Mouse (Mus musculus) limb, embryonic 11.5 days (tissue): Measurements from ENCODE around the gene Cd93. TPM values are rescaled to one million over a fixed set of nuclear protein-coding genes. Genes with fewer than 3 reads are reported as not detected.
A peak's percentile ranks its signal among the peaks of the same experiment; 100 is the strongest.

ENCODE experiments used
- ATAC-seq: fragments of 200-750 bp; cut with Nextera tagmentation; 2 replicates; pipeline ENCODE4 v1.8.0; 2017; ENCODE audit warnings: low read depth; ENCODE audit not compliant: insufficient number of reproducible peaks, low FRiP score, low TSS enrichment
- DNase-seq: peaks from one replicate; pipeline ENCODE4 v3.0.0-alpha.2; 2015; ENCODE audit warnings: low spot score
- H3K27ac ChIP-seq: fragments of 300-500 bp; sonication (generic); replicated peaks from 2 replicates; pipeline ENCODE4 v1.5.1; 2014; ENCODE audit warnings: low read depth, mild to moderate bottlenecking, low read length
- H3K27me3 ChIP-seq: fragments of 300-500 bp; sonication (generic); 2 replicates; pipeline ENCODE4 v1.6.1; 2014; ENCODE audit warnings: mild to moderate bottlenecking, low read length, mixed read lengths; ENCODE audit not compliant: control insufficient read depth, insufficient read depth
- H3K36me3 ChIP-seq: fragments of 300-500 bp; sonication (generic); 2 replicates; pipeline ENCODE4 v1.6.1; 2014; ENCODE audit warnings: mild to moderate bottlenecking, low read length, moderate library complexity, mixed read lengths; ENCODE audit not compliant: control insufficient read depth, insufficient read depth
- H3K4me1 ChIP-seq: fragments of 300-500 bp; sonication (generic); 2 replicates; pipeline ENCODE4 v1.6.1; 2014; ENCODE audit warnings: low read length, mixed read lengths; ENCODE audit not compliant: control insufficient read depth, insufficient read depth
- H3K4me2 ChIP-seq: fragments of 300-500 bp; sonication (generic); 2 replicates; pipeline ENCODE4 v1.6.1; 2014; ENCODE audit warnings: low read depth, mild to moderate bottlenecking, moderate library complexity; ENCODE audit not compliant: severe bottlenecking
- H3K4me3 ChIP-seq: fragments of 300-500 bp; sonication (generic); 2 replicates; pipeline ENCODE4 v1.5.1; 2014; ENCODE audit warnings: low read depth, low read length
- H3K9ac ChIP-seq: fragments of 300-500 bp; sonication (generic); 2 replicates; pipeline ENCODE4 v1.6.1; 2014; ENCODE audit warnings: mild to moderate bottlenecking, low read length
- H3K9me3 ChIP-seq: fragments of 300-500 bp; sonication (generic); 2 replicates; pipeline ENCODE4 v1.6.1; 2016; ENCODE audit warnings: low read length; ENCODE audit not compliant: control insufficient read depth
- WGBS: fragments of 180-500 bp; shearing (Covaris S2); extraction: QIAGEN DNeasy Blood & Tissue Kit; methylation state at CpG from one replicate; pipeline ENCODE4 v1.1.7; 2014; 5-methylcytosine and 5-hydroxymethylcytosine counted together
- polyA plus RNA-seq: library from polyadenylated mRNA; unstranded; fragments of >200 nt; fragmentation: Nextera tagmentation; extraction: Ambion mirVana; gene quantifications from 2 replicates; pipeline ENCODE4 v1.2.1, GENCODE M21; 2014

Cd93 gene
- polyA plus RNA-seq, 1 experiment from 2014 or later = 5.9 TPM

DNA sequence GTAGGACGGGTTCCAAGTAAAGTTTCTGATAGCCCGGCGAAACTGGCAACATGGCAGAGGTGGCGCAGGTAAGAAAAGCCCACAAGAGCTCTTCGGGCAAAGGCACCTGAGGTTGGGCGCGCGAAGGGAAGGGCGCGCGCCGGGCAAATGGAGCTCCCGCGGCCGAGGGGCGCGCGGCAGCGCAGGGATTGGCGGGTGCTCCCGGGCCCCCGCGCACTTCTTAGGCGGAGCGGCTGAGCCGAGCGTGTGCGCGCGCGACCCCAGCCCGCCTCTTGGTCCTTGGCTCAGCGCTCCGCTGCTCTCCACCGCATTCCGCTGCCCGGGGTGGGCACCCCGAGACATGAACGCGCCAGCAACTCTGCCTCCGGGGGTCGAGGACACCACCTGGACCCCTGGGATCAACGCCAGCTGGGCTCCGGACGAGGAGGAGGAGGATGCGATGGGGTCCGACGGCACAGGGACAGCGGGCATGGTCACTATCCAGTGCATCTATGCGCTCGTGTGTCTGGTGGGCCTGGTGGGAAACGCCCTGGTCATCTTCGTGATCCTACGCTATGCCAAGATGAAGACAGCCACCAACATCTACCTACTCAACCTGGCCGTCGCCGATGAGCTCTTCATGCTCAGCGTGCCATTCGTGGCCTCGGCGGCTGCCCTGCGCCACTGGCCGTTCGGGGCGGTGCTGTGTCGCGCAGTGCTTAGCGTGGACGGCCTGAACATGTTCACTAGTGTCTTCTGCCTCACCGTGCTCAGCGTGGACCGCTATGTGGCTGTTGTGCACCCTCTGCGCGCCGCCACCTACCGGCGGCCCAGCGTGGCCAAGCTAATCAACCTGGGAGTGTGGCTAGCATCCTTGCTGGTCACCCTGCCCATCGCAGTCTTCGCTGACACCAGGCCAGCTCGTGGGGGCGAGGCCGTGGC lies 48.0 kb downstream of the Cd93 start, which contains the start of gene Sstr4:
Gene Sstr4 (plus strand): TSS at position 214 of the 921 bp plus-strand sequence.
- peak within 1 kb of the TSS; percentile 98 for H3K4me2 ChIP-seq
- peak within 1 kb of the TSS; percentile 32; the same call in 1 of the 2 replicates for H3K9ac ChIP-seq
- H3K4me3 ChIP-seq = peak within 1 kb of the TSS; percentile 47
- DNase-seq = peak; percentile 64
- H3K27ac ChIP-seq = no peak within 1 kb of the TSS
- H3K27me3 ChIP-seq = peaks cover 25% of the 10 kb centered on the region
- 7% methylated on average over 71 of the region's 83 CpGs for WGBS
- peaks cover 7% of the 10 kb centered on the region; the same call in 1 of the 2 replicates for H3K4me1 ChIP-seq
- H3K9me3 ChIP-seq = no peaks in the 10 kb centered on the region
- peak; percentile 66; the same call in 1 of the 2 replicates for ATAC-seq
- H3K36me3 ChIP-seq = no peaks in the 10 kb centered on the region

DNA sequence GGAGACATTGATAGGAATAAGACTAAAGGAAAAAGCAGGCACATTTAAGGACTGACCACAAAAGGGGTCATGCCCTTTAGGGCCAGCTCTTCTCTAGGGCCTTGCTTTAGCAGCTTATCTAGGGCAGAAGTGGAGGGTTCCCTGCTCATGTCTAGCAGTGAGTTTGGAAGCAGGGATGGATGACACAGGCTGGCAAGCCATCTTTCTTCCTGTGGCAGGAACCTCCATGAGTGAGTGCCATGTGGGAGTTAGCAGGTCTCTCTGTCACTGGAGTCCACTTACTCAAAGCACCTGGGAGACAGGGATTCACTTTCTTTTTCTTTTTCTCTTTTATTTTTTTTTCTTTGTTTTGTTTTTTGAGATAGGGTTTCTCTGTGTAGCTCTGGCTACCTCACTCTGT lies 49.5 kb downstream of the Cd93 start:
- no peaks in the 10 kb centered on the region for H3K9me3 ChIP-seq
- no peak for ATAC-seq
- no peak overlapping the region for H3K4me2 ChIP-seq
- no peaks in the 10 kb centered on the region for H3K36me3 ChIP-seq
- H3K27ac ChIP-seq = no peak overlapping the region
- DNase-seq = no peak
- H3K9ac ChIP-seq = no peak overlapping the region
- peaks cover 25% of the 10 kb centered on the region for H3K27me3 ChIP-seq
- peaks cover 7% of the 10 kb centered on the region; the same call in 1 of the 2 replicates for H3K4me1 ChIP-seq
- H3K4me3 ChIP-seq = no peak overlapping the region

DNA sequence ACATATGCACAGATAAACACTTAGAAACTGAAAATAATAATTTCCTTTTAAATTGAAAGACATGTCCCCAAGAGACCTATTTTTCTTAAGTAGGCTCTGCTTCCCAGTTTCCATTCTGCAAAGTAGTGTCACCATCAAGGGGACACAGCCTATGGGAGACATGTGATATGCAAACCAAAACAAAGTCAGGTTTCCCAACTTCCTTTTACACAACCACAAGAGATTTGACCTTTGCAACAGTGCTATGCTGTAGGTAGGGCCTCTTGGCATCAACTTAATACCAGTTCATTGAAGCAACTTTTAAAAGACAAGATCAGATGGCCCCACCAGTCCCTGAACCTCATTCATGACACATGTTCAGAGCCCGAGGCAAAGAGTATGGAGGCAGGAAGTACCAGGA lies 50.2 kb downstream of the Cd93 start:
- no peak overlapping the region for H3K4me3 ChIP-seq
- DNase-seq (no peak), ATAC-seq (no peak)
- H3K9me3 ChIP-seq = no peaks in the 10 kb centered on the region
- peaks cover 7% of the 10 kb centered on the region; the same call in 1 of the 2 replicates for H3K4me1 ChIP-seq
- WGBS = 76% methylated on average over 1 of the region's 1 CpGs
- H3K9ac ChIP-seq = no peak overlapping the region
- no peaks in the 10 kb centered on the region for H3K36me3 ChIP-seq
- no peak overlapping the region for H3K4me2 ChIP-seq
- no peak overlapping the region for H3K27ac ChIP-seq
- H3K27me3 ChIP-seq = peaks cover 25% of the 10 kb centered on the region

DNA sequence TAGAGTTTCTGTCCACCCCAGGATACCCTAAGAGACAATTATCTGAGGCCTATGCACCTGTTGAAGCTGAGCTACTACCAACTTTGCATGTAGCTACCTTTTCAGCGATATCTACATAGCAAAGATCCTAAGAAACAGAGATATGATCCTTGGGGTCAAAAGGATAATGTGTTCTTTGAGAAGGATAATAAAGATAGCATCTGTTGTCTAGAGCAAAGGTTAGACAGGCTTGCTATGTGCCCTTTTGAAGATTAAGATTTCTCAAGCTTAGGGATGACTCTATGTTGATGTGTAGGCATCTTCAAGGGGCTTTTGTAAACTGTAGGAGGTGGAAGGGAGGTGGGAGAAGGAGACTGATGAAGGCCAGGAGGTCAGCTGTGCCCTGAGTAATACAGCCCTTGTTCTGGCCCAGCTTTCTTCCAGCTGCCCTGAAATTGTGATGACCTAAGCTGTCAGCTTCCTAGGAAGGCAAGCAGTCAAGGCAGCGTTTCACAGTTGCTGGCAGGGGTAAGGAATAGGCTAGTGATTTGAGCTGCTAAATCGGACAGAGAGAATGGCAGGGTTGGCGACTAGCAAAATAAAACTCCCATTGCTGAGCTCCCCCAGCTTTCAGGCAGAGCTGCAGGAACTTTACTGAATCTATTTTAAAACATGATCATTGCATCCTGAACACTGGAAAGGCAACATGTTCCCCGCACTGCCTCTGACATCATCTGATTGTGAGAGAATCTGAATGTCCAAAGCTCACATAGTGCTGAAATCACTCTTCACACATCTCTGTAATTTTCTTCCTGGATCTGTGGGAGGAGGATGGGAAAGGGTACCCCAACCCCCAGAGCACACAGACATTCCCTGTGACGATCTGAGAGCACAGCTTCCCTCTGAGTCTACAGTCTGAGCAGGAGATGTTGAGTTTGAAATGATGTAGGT lies 55.4 kb downstream of the Cd93 start:
- ATAC-seq (no peak), DNase-seq (no peak)
- H3K27me3 ChIP-seq = no peaks in the 10 kb centered on the region
- H3K36me3 ChIP-seq = no peaks in the 10 kb centered on the region
- H3K9ac ChIP-seq = no peak overlapping the region
- H3K4me2 ChIP-seq = no peak overlapping the region
- no peaks in the 10 kb centered on the region for H3K4me1 ChIP-seq
- no peaks in the 10 kb centered on the region for H3K9me3 ChIP-seq
- 72% methylated on average over 6 of the region's 6 CpGs for WGBS
- H3K27ac ChIP-seq = no peak overlapping the region
- no peak overlapping the region for H3K4me3 ChIP-seq

DNA sequence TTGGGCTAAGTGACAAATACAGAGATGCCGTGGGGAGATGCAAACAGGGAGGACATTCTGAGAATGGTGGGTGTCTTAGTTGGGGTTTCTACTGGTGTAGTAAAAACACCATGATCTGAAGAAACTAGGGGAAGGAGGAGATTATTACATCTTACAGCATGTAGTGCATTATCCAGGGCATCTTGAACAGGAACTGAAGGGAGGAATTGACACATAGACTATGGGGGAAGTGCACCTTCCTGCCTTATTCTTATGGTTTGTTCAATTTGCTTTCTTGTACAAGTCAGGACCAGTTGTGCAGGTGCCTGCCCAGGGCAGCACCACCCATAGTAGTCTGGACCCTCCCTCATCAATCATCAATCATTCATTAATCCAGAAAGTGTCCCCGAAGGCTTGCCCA lies 56.4 kb downstream of the Cd93 start:
- no peaks in the 10 kb centered on the region for H3K27me3 ChIP-seq
- H3K4me3 ChIP-seq = no peak overlapping the region
- H3K9ac ChIP-seq = no peak overlapping the region
- H3K4me2 ChIP-seq = no peak overlapping the region
- no peaks in the 10 kb centered on the region for H3K36me3 ChIP-seq
- H3K4me1 ChIP-seq = no peaks in the 10 kb centered on the region
- no peaks in the 10 kb centered on the region for H3K9me3 ChIP-seq
- ATAC-seq = no peak
- 90% methylated on average over 2 of the region's 2 CpGs for WGBS
- no peak overlapping the region for H3K27ac ChIP-seq
- DNase-seq = no peak

Other genes starting within 250 kb of the Cd93 start
- 0.52 and 0.64 TPM in 2 replicates for gene Sstr4, start 48.2 kb downstream of the Cd93 start, polyA plus RNA-seq
- 3.7 and 3.9 TPM in 2 replicates for gene Thbd, start 35.4 kb downstream of the Cd93 start, polyA plus RNA-seq
- gene Nxt1, start 229.0 kb upstream of the Cd93 start, polyA plus RNA-seq = 129 and 133 TPM in 2 replicates
- gene Gzf1, start 237.5 kb upstream of the Cd93 start, polyA plus RNA-seq = 26.1 and 28.4 TPM in 2 replicates